Mouse (Mus musculus): ENCODE results near the gene Pde6d. TPM values are rescaled to one million over a fixed set of nuclear protein-coding genes. Genes with fewer than 3 reads are reported as not detected.
"Not testable (repeated sequence)": the region's sequence is repeated elsewhere in the genome, so short reads cannot be mapped to it uniquely, and the experiment has no call there.

The Pde6d gene
- total RNA-seq, 2 experiments from 2014 or later = 40.3 to 44.5 TPM

DNA sequence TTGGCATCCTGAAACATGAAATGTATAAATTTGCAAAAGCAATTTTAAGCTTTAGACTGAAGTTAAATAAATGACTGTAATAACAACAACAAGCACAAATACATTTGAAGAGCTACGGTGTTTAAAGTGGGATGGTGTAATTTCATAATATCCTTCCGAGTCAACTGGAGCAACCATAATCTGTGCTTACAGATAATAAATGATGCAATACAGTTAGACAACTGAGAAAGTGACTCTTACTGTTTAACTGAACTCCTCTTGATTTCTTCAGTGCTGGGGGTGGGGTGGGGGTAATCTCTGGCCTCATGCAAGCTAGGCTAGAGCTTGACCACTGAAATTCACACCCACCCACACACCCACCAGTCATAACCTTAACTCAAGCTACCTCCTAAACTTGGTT lies 11.0 kb downstream of the Pde6d start:
- intact Hi-C loops (cut with DNase I) = no loop called here
- no peak for DNase-seq

DNA sequence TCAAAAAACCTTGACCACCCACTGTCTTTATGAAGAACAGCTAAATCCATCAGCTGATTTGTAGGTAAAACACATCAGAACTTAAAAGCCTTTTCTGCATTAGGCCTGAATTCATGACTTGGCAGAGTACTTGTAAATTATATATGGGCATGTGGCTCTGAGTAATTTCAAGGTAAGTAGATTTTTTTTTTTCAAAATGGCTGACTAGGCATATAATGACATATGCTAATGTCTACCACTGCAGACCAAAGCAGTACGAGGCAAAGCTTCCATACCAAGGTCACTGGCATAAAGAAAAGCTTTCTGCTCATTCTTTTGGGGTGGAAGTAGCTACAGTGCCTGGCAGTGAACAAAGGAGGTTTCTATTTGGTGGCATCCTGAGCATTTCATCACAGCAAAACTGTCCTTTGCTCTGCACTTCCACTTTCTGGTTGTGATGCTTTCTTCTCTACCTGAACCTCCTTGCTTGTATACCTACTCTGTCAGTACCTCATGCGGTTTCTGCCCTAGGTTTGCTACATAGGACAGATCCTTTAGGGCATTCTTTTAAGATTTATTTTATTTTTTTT lies 13.1 kb downstream of the Pde6d start:
- intact Hi-C loops (cut with DNase I) = no loop called here
- DNase-seq = no peak

DNA sequence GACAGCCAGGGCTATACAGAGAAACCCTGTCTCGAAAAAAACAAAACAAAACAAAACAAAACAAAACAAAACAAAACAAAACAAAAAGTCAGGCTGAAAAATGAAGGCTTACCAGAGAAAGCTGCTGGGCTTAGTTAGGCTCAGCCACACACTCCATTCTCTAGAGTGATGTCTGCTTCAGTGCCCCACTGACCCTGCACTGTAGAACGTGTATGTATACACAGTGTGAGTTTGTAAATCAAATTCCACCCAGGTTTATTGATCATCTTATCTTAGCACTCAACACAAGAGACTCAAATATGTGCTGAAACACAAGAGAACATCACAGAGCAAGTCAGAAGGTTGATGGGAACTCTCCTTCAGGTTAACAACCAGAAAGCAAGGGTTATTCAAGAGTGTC lies 14.0 kb downstream of the Pde6d start:
- intact Hi-C loops (cut with DNase I) = no loop called here
- no peak for DNase-seq

DNA sequence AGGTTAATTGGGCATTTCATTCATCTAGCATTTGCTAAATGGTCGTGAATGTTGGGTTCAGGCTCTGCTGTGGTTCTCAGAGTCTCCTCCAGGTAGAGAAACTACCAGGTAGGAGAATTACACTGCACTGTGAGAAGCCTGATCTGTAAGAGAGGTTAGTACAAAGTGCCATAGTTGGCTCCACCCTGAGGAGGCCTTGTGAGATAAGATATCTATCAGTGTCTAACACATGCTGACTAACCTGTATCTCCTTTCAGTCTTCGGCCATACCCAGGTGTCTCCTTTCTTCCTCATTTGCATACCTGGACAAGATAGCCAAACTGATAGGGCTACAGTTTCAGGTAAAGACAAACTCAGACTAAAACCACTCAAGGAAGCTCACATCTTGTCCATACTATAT lies 19.8 kb downstream of the Pde6d start:
- intact Hi-C loops (cut with DNase I) = no loop called here
- no peak for DNase-seq

DNA sequence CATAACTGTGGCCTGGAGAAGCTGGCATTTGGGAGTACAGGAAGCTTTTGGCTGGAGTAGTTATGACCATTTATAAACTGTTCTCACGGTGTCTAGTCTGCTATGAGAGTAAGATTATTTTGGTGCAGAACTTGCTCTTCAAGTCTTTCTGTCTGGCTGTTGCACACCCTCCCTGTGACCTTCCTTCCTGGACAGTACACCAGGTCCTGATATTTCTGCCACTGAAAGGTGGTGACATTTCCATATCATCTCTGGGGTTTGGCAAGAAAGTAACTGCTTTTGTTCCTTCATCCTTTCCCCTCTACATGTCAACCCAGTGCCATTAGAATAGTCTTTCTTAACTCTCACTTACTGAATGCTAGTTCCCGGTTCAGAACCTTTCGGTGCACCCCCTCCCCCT lies 23.2 kb downstream of the Pde6d start:
- DNase-seq = no peak
- intact Hi-C loops (cut with DNase I) = no loop called here

DNA sequence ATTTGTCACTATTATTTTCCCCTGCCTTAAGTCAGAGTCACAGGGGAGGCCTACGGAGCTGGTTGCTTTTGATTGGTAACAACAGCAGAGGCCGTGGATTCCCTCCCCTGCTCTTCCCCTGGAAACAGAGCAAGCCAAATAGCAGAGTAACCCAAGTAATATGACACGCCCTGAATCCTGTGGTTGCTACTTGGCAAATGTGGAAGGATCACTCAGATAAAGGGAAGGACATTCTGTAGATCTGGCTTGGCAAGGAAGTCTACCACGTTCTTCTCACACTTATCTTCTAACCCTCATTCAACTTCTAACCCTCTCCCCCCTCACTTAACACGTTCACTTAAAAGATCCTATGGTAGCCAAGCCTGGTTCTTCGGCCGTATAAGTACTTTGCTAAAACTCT lies 24.6 kb downstream of the Pde6d start:
- intact Hi-C loops (cut with DNase I) = no loop called here
- DNase-seq = peak; percentile 17 to 24

DNA sequence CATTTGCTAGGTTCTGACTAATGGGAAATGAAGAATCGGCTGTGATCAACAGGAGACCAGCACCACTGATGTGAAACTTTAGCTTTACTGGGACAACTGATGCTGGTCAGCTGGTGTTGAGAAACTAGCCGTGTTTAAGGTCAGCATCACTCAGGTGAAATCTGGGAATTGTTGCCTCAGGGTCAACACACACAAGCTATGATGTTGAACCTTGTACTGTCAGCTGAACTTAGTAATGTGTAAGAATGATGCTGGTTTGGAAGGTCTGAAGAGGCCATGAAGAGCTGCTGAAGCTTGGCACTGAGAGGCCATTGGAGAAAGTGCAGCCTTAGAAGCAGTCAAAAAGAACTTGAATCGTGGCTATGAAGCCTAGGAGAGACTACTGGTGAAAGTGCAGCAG lies 26.8 kb downstream of the Pde6d start:
- DNase-seq = no peak
- intact Hi-C loops (cut with DNase I) = no loop called here

DNA sequence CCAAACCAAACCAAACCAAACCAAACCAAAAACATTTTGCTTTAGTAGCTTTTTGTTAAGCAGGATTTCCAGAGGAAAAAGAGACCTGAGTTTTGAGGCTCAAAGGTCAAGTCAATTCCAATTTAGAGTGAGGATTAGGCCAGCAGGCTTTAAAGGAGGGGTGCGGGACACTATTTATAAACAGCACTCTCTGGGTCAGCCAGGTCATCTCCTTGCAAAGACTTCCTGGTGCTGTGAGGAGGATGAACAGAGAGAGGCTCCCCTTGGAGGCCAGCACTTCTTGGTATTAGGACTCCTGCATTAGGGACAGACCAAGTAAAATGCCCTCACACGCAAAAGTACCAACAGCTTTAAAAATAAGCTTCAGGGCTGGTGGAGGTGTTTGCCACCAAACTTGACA lies 30.6 kb downstream of the Pde6d start:
- DNase-seq = no peak
- intact Hi-C loops (cut with DNase I) = no loop called here

DNA sequence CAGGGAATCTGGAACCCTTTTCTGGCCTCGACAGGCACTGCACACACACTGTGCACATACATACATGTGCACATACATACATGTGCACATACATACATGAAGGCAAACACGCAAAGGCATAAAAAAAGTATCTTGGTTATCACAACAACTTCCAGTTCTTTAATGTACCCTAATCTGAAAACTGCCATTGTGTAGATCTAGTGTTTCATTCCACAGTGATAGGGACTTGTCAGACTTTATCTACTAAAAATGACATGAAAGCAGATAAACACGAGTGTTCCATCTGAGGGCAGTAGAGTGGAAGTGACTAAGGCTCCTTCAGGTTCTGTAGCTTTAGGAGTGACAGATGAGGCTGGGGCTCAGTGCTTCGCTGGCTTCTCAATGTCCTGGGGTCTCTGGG lies 31.1 kb downstream of the Pde6d start:
- intact Hi-C loops (cut with DNase I) = no loop called here
- no peak for DNase-seq

DNA sequence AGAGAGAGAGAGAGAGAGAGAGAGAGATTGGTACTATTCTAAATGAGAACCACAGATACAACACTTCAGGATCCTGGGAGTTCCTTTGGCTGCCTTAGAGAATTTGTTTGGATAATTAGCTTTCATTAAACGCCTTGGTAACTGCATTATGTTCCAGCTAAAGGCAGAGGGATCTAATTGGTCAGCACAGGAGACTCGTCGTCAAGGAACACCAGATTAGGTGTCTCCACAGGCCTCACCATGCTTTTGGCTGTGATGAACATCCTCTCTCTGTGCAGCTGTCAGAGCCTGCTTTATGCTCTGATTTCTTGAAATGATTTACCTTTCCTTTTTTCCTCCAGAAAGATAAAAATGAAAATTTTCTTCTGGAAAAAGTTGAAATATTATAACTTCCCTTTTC lies 35.6 kb downstream of the Pde6d start:
- intact Hi-C loops (cut with DNase I) = no loop called here

DNA sequence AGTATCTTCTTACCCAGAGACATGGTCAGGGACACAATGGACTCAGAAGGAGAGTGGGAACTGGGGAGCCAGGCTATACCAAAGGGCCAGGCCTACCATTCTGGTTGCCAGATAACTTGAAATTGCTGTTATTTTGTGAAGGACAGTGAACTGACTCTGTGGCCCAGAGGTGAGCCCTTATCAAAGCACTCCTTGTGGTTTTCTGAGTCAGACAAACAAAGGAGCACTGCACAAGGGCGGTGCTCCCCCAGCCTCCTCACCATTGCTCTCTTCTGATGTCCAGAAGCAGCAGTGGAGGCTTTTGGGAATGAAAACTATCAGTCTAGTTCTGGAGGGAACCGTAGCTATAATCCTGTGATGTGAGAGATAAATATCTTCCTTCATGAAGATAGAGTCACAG lies 39.8 kb downstream of the Pde6d start:
- intact Hi-C loops (cut with DNase I) = no loop called here
- DNase-seq = no peak

More for the DNA sequence above, 35.6 kb downstream of the Pde6d start:
- DNase-seq = no peak

DNA sequence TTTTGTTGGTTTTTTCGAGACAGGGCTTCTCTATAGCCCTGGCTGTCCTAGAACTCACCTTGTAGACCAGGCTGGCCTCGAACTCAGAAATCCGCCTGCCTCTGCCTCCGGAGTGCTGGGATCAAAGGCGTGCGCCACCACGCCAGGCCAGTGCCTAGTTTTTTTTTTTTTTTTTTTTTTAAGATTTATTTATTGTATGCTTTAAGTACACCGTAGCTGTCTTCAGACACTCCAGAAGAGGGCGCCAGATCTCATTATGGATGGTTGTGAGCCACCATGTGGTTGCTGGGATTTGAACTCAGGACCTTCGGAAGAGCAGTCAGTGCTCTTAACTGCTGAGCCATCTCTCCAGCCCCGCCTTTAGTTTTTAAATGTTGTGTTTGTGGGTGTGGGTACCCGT lies 42.8 kb downstream of the Pde6d start:
- DNase-seq; intact Hi-C loops (cut with DNase I): not testable (repeated sequence)

DNA sequence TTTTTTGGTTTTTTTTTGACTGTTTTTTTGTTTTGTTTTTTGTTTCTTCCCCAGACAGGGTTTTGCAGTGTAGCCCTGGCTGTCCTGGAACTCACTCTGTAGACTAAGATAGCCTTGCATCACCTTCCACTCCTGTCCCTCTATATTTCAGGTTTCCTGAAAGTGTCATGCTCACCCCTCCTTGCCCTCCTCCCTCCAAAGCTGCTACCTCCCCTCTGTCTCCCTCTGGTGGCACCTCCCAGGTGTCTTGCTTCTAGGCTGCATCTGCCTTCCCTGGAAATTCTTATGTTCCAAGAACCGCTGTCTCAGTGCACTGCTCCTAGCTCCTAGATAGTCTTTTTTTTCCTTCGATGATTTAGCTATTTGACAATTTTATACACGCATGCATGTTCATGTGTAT lies 44.0 kb downstream of the Pde6d start:
- intact Hi-C loops (cut with DNase I) = no loop called here
- no peak for DNase-seq

DNA sequence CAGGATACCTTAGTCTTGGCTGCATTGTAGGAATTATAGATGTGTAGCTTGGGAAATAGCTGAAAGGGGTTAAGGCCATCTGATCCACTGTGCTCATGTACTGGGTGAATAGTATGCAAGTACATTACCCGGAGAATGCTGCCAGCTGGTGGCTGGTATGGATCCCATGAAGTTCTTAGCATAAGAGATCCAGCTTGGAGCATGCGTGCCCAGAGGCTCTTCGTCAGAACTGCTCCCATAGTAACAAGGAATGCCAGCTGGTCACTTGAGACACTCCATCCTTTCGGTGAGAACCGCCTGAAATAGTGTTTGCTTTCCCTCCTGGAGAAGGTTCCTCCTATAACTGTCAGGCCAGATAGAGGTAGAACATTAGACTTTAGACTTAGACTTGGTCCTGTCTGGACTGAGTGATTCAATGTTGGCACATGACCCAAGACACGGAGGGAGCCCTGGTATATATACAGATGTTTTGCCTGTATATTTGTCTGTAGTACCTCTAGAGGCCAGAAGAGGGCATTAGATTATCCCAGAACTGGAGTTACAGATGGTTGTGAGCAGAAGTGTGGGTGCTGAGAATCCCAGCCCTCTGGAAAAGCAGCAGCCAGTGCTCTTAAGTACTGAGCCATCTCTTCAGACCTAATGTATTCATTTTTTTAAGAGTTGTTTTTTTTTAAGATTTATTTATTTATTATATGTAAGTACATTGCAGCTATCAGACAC lies 48.9 kb downstream of the Pde6d start:
- no peak for DNase-seq
- intact Hi-C loops (cut with DNase I) = no loop called here

DNA sequence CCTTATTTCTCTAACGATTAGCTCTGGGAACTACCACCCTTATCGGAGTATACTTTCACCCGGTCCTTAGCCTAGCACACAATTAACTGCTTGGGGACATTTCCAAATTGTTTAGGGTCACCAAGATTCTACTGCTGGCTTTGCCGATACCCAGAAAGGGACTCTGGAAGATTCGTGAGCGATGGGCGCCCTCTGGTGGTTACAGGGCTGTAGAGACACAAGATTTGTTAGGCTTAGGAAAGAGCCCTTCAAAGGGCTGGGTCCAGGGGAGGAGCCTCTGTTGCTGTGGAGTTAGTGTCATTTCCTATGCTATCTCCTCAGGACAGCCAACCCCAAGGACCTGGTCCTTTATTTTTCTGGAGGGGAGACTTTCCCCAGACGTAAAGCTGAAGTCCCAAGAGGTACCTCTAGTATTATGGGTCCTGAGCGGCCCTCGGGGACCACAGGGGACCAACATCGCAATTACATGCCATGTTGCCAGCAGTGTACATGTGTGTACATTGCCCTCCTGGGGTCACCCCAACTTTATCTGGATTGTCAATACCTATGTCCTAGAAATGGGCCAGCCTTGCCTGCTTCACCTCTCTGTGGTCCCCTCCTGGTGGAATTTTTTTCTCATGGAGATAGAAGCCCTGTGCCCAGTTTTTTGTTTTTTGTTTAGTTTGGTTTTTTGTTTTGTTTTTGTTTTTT lies 49.9 kb downstream of the Pde6d start:
- intact Hi-C loops (cut with DNase I) = loop anchor here (1.0 kb wide), 2 partner anchors 30 to 93 kb away; no protein-coding TSS in a partner anchor
- DNase-seq = peak; percentile 95 to 98

DNA sequence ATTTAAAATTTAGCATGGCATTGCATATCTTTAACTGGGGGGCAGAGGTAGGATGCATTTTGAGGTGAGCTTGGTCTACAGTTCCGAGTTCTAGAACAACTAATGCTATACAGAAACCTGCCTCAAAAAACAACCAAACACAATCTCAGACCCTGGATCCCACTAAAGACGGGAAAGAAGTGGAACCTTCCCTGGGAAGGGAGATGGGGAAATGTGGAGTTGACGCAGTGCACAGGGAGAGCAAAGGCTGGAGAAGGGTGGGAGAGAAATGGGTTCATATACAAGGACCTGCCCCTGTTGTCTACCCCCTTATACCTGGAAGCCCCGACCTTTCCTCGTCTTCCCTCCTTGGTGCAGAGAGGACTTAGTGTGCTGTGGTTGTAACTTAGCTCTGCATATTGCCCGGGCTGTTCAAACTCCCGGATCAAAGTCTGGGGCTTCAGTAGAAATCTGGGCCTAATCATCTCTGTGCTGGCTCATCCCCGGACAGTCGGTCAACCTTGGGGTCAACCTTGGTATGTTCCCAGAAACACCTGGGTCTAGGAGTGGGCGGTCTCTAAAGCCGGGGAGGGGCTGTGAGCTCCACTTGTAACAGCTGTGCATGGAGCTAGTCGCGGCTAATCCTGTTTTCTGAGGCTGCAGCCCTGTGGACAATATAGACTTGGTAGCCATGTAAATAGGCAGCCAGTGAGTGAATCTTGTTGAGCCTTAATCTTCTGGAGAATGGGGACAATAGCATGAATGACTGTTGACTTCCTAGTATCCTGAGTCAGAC lies 50.7 kb downstream of the Pde6d start:
- intact Hi-C loops (cut with DNase I) = loop anchor here (1.0 kb wide), 2 partner anchors 29 to 92 kb away; no protein-coding TSS in a partner anchor
- no peak for DNase-seq

DNA sequence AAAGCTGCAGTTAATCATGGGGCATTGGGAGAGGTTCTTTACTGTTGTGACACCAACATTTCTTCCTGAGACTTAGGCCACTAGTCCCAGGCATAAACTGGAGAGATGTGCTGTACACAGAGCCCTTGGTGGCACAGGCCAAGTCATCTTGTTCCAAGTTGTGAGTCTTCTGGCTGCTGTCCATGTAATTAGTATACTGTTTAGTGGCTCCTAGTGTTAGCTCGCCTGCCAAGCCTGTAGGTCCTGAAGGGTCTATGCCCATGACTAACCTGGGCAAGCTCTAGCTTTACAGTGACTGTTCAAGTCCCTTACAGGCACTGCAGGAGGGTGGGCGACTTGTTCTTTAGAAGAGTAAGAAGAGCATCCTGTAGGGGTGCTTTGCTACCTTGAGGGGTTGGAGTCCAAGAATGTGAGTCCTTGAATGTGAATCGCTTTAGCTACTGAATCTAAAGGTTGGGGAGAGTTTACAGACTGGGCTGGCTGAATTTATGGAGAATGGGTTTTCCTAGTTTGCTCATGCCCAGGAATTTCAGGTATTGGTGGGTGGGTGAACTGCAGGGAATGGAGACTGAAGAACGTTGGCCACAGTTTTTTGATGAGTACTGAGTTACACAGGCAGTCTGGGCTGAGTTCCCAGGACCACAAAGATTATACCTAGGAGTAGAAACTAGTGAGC lies 51.4 kb downstream of the Pde6d start:
- intact Hi-C loops (cut with DNase I) = no loop called here
- no peak for DNase-seq

DNA sequence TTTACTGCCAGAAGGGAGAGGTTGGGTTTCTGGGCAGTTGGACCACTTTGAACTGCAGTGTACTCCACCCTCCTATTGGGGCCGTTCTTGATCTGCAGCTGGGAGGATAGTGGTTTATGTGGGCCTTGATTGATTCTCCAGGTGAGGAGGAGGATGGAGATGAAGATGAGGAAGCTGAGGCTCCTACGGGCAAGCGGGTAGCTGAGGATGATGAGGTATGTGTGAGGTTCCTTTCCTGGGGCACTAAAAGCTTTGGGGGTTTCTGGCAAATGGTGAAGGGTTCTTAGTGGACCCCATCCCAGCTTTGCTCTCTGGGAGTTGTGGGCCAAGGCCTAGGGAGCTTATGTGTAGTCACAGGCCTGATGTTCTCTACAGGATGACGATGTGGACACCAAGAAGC lies 52.8 kb downstream of the Pde6d start:
- DNase-seq = no peak
- intact Hi-C loops (cut with DNase I) = loop anchor here (5.0 kb wide), 1 partner anchor 57 kb away; no protein-coding TSS in a partner anchor

DNA sequence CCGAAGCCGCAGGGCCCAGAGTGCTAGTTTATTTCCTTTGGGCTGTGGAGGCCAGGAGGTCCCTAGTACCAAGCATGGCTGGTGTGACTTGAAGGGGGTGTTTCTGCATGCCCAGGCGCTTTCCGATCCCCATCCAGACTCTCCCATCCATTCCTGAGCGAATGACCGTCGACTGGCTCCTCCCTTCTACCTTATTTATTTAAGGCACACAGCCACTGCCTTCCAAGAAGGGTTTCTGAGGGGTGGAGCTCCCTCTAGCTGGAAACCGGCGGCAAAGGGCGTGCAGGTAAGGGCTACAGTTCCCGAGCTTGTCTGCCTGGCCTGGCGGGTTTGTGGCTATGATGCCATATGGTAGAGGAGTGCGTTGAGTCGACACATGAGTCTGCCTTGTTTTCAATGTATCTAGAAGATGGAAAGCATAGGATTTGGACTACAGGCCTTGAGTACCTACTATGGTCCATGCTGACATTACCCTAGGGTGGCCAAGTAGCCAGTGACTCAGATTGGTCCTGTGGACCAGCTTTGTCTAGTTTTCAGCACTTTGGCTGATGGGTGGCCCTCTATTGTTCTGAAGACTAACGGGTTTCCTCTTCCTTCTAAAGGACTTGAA lies 53.8 kb downstream of the Pde6d start:
- intact Hi-C loops (cut with DNase I) = loop anchor here (5.0 kb wide), 1 partner anchor 56 kb away; no protein-coding TSS in a partner anchor

More for the DNA sequence above, 53.8 kb downstream of the Pde6d start:
- peak; percentile 36 to 47 for DNase-seq

All from heart, postnatal 14 days (tissue).